Mouse (Mus musculus) retina, adult 2 months (tissue): ENCODE measurements around the gene Ddc.

ENCODE experiments used
- DNase-seq: peaks from one replicate; pipeline ENCODE4 v3.0.0-alpha.2; 2012; ENCODE audit warnings: low read depth, low spot score

The Ddc gene

GRCm38 (mm10) chr11:11907703-11908413 is 9.9 kb upstream of the Ddc start:
- no peak for DNase-seq

- DNase-seq: no peak
Observed at GRCm38 (mm10) chr11:11905518-11905917, 7.6 kb upstream of the Ddc start.

GRCm38 (mm10) chr11:11904995-11905394 is 7.1 kb upstream of the Ddc start:
- no peak for DNase-seq

- no peak for DNase-seq
Observed at GRCm38 (mm10) chr11:11901509-11901908, 3.6 kb upstream of the Ddc start.

GRCm38 (mm10) chr11:11898496-11898895 is 552 bp upstream of the Ddc start:
- no peak for DNase-seq

- no peak for DNase-seq
Observed at GRCm38 (mm10) chr11:11895479-11895878, 2.5 kb downstream of the Ddc start.

GRCm38 (mm10) chr11:11893769-11894168 is 4.2 kb downstream of the Ddc start:
- no peak for DNase-seq

- DNase-seq: no peak
Observed at GRCm38 (mm10) chr11:11892993-11893602, 4.8 kb downstream of the Ddc start.

GRCm38 (mm10) chr11:11891832-11892231 is 6.1 kb downstream of the Ddc start:
- no peak for DNase-seq

GRCm38 (mm10) chr11:11890139-11890741 is 7.7 kb downstream of the Ddc start:
- DNase-seq: no peak

- DNase-seq: no peak
Observed at GRCm38 (mm10) chr11:11888727-11889126, 9.2 kb downstream of the Ddc start.

GRCm38 (mm10) chr11:11888051-11888450 is 9.9 kb downstream of the Ddc start:
- no peak for DNase-seq

- no peak for DNase-seq
Observed at GRCm38 (mm10) chr11:11886403-11886998, 11.4 kb downstream of the Ddc start.

GRCm38 (mm10) chr11:11885921-11886320 is 12.0 kb downstream of the Ddc start:
- DNase-seq: no peak

- no peak for DNase-seq
Observed at GRCm38 (mm10) chr11:11885246-11885643, 12.7 kb downstream of the Ddc start.

- no peak for DNase-seq
Observed at GRCm38 (mm10) chr11:11884533-11885245, 13.3 kb downstream of the Ddc start.

- DNase-seq: no peak
Observed at GRCm38 (mm10) chr11:11881783-11882155, 16.2 kb downstream of the Ddc start.

- no peak for DNase-seq
Observed at GRCm38 (mm10) chr11:11881026-11881782, 16.7 kb downstream of the Ddc start.

GRCm38 (mm10) chr11:11880351-11880750 is 17.6 kb downstream of the Ddc start:
- no peak for DNase-seq

GRCm38 (mm10) chr11:11879699-11880002 is 18.3 kb downstream of the Ddc start:
- DNase-seq: no peak

GRCm38 (mm10) chr11:11878981-11879698 is 18.8 kb downstream of the Ddc start:
- DNase-seq: no peak
